Comparison of ENCODE assay signal across 9 mouse cellular contexts in genomic region chr5:110416825-110417401, GRCm38 (mm10). TPM values are rescaled to one million over a fixed set of nuclear protein-coding genes. Genes with fewer than 3 reads are reported as not detected.
DNase-seq lines count a peak whose midpoint lies in the region; ATAC-seq and TF ChIP-seq lines count a peak whose summit lies in the region.
"Had no signal": no experiment of that assay in that cellular context is flagged by ENCODE, and none has a peak within 500 bp of the region (broad histone marks: within the 10 kb centered on the region; RNA-seq: fewer than 3 reads in every experiment).

No protein-coding gene starts in this region.

- no peak overlapping the region for H3K27ac ChIP-seq in embryonic facial prominence, embryonic 15.5 days (replicated peaks)
- no peak overlapping the region for H3K27ac ChIP-seq in thymus, adult 2 months (ENCODE audit: control insufficient read depth, insufficient read depth, low read length)
- H3K27ac ChIP-seq: liver, embryonic 13.5 days had no signal

- no peak overlapping the region for H3K4me3 ChIP-seq in embryonic facial prominence, embryonic 15.5 days (replicated peaks)
- no peak overlapping the region for H3K4me3 ChIP-seq in thymus, adult 2 months (ENCODE audit: control insufficient read depth, insufficient read depth, low read length)
- H3K4me3 ChIP-seq: liver, embryonic 13.5 days had no signal

- 25% methylated on average over 7 of the region's 7 CpGs for WGBS in embryonic facial prominence, embryonic 15.5 days
- WGBS in thymus, adult 2 months = 88% methylated on average over 7 of the region's 7 CpGs

- no peaks in the 10 kb centered on the region for H3K9me3 ChIP-seq in embryonic facial prominence, embryonic 15.5 days (replicated peaks)
- H3K9me3 ChIP-seq: liver, embryonic 13.5 days had no signal

- DNase-seq in ES-CJ7 (ENCODE audit: low read depth, low spot score) = peak; percentile 63
- peak; percentile 65 for DNase-seq in adrenal gland, postnatal 10 days
- DNase-seq in layer of hippocampus, adult 8-10 months (ENCODE audit: low spot score in 2 of 2) = peak; percentile 70 to 81
- DNase-seq in retina, embryonic 14.5 days (ENCODE audit: low spot score) = peak; percentile 87
- no peak for DNase-seq in kidney, postnatal 4 days
- DNase-seq in gastrocnemius, postnatal 10 days = no peak
- DNase-seq in thymus, adult 2 months = no peak
- DNase-seq: liver, embryonic 13.5 days had no signal

- no peak overlapping the region for H3K4me2 ChIP-seq in embryonic facial prominence, embryonic 15.5 days (replicated peaks)
- H3K4me2 ChIP-seq: liver, embryonic 13.5 days had no signal

- H3K36me3 ChIP-seq in embryonic facial prominence, embryonic 15.5 days = no peaks in the 10 kb centered on the region
- no peaks in the 10 kb centered on the region for H3K36me3 ChIP-seq in thymus, adult 2 months (ENCODE audit: control insufficient read depth, insufficient read depth, low read length)

- peaks cover 9% of the 10 kb centered on the region; the same call in 1 of the 2 replicates for H3K4me1 ChIP-seq in embryonic facial prominence, embryonic 15.5 days
- no peaks in the 10 kb centered on the region for H3K4me1 ChIP-seq in thymus, adult 2 months (replicated peaks; ENCODE audit: control insufficient read depth, insufficient read depth, low read length)

- no peak overlapping the region for H3K9ac ChIP-seq in embryonic facial prominence, embryonic 15.5 days
- H3K9ac ChIP-seq: liver, embryonic 13.5 days had no signal

- peak; percentile 53; the same call in 1 of the 2 replicates for ATAC-seq in embryonic facial prominence, embryonic 15.5 days (ENCODE audit: insufficient number of reproducible peaks, low FRiP score, low TSS enrichment, low read depth)

- TF ChIP-seq CTCF in thymus, adult 2 months (IDR thresholded peaks at IDR 0.05; ENCODE audit: borderline replicate concordance, control insufficient read depth, extremely low read depth, insufficient read depth, low read length, poor library complexity) = no peak

- H3K27me3 ChIP-seq in embryonic facial prominence, embryonic 15.5 days = no peaks in the 10 kb centered on the region
- no peaks in the 10 kb centered on the region for H3K27me3 ChIP-seq in thymus, adult 2 months (ENCODE audit: control insufficient read depth, insufficient read depth, low read length)
- H3K27me3 ChIP-seq: liver, embryonic 13.5 days had no signal

- no peak for TF ChIP-seq POLR2A in thymus, adult 2 months (IDR thresholded peaks at IDR 0.05; ENCODE audit: control insufficient read depth, extremely low read depth, insufficient read depth, low read length, poor library complexity)

RNA-seq across cellular contexts. Expression of gene Fbrsl1, which starts 31.4 kb away (rescaled TPM):
- total RNA-seq in adrenal gland, postnatal 10 days (2021) = 10 to 100 TPM; 54.5 to 63.6 TPM
- polyA plus RNA-seq in embryonic facial prominence, embryonic 15.5 days (2015; fragmentation: Nextera tagmentation; extraction: Ambion mirVana) = 15.1 and 16.0 TPM in 2 replicates
- 10 to 100 TPM; 64.9 to 81.4 (median 71.7) TPM for total RNA-seq in layer of hippocampus, adult 8-10 months (2022)
- total RNA-seq in gastrocnemius, postnatal 10 days (2021) = 10 to 100 TPM; 33.5 to 37.7 TPM
- polyA plus RNA-seq in thymus, adult 2 months (2012; rRNA removed) = 129 and 200 TPM in 2 replicates

Comparison
In these comparisons a context has a peak if more than half of its experiments do, and no peak if none do; other contexts are left out.
1. DNase-seq: peak in ES-CJ7 (single experiment), adrenal gland, postnatal 10 days (single experiment), layer of hippocampus, adult 8-10 months (2 of 2) and retina, embryonic 14.5 days (single experiment); none in kidney, postnatal 4 days (0 of 2), gastrocnemius, postnatal 10 days (single experiment) and thymus, adult 2 months (single experiment).